Mouse (Mus musculus): ENCODE measurements at regions not wholly inside any gene's neighbourhood (a gene's known extent, or its start where the extent isn't known, plus 50 kb on each side); places are given as distances from the start of the nearest gene placed in this dataset.

- TF ChIP-seq POLR2A (IDR thresholded peaks at IDR 0.05; ENCODE audit: low read depth, low read length), result no peak
- no peak for TF ChIP-seq CTCF (IDR thresholded peaks at IDR 0.05; ENCODE audit: borderline replicate concordance, insufficient read depth, low read length)
Observed at GRCm38 (mm10) chr3:8006273-8006672, 1386.0 kb upstream of the 1700008P02Rik start.

Measured in embryonic fibroblast, embryonic 13.5 days (primary cell).